Mouse (Mus musculus): ENCODE data around the gene Klhl26. TPM values are rescaled to one million over a fixed set of nuclear protein-coding genes. Genes with fewer than 3 reads are reported as not detected.

Klhl26 gene
- polyA plus RNA-seq, 1 experiment from 2014 or later: 18.7 TPM

DNA sequence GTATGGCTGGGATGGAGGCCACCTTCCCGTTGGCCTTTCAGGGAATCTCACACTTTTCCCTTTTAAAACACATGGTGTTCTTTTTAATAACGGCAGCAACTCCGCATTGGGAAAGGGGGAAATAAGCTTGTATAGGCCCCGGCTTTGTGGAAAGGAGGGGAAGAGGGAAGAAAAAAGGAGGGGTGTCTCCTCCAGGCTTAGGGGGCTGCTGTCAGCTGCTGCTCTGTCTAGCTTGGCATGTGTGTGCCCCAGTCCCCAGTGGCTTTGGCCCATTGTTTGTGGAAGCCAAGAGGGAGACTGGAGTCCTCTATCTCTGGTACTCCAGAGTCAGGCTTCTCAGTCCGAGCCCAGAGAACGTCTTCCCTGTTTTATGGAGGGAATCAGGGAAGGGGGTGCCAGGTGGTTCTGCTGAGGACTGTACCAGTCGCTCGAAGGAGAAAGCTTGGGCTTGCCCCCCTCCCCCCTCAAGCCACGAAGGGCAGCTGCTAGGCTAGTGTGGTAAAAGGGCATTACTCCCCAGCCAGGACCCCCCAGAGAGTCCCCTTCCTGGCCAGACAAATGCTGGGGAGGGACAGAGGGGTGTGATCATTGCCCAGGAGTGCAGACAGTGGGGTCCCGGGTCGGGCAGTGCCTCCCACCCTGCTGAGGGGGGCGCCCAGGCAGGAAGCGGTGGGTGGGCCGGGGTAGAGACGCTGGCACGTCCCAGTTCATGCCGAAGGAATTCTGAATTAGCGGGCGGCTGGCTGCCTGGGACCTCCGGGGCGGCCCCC lies 18.4 kb upstream of the Klhl26 start:
- no peak overlapping the region for H3K4me3 ChIP-seq (replicated peaks)
- no peak overlapping the region for H3K9ac ChIP-seq
- peaks cover 98% of the 10 kb centered on the region for H3K27me3 ChIP-seq (replicated peaks)
- 1% methylated on average over 21 of the region's 21 CpGs for WGBS
- no peak overlapping the region for H3K4me2 ChIP-seq (replicated peaks)
- H3K9me3 ChIP-seq: no peaks in the 10 kb centered on the region
- ATAC-seq: no peak
- no peaks in the 10 kb centered on the region for H3K36me3 ChIP-seq
- no peak overlapping the region for H3K27ac ChIP-seq
- H3K4me1 ChIP-seq (replicated peaks): peaks cover 36% of the 10 kb centered on the region

- Histone ChIP-seq H3K27me3 (replicated peaks) (peaks cover 98% of the 10 kb centered on the region), H3K9me3 (no peaks in the 10 kb centered on the region), H3K9ac (no peak overlapping the region), H3K4me2 (replicated peaks) (no peak overlapping the region), H3K4me1 (replicated peaks) (peaks cover 39% of the 10 kb centered on the region), H3K27ac (no peak overlapping the region), H3K36me3 (no peaks in the 10 kb centered on the region), H3K4me3 (replicated peaks) (no peak overlapping the region)
- ATAC-seq: no peak
- WGBS: 3% methylated on average over 28 of the region's 28 CpGs
Measured at GRCm38 (mm10) chr8:70494416-70494945, 17.7 kb upstream of the Klhl26 start.

DNA sequence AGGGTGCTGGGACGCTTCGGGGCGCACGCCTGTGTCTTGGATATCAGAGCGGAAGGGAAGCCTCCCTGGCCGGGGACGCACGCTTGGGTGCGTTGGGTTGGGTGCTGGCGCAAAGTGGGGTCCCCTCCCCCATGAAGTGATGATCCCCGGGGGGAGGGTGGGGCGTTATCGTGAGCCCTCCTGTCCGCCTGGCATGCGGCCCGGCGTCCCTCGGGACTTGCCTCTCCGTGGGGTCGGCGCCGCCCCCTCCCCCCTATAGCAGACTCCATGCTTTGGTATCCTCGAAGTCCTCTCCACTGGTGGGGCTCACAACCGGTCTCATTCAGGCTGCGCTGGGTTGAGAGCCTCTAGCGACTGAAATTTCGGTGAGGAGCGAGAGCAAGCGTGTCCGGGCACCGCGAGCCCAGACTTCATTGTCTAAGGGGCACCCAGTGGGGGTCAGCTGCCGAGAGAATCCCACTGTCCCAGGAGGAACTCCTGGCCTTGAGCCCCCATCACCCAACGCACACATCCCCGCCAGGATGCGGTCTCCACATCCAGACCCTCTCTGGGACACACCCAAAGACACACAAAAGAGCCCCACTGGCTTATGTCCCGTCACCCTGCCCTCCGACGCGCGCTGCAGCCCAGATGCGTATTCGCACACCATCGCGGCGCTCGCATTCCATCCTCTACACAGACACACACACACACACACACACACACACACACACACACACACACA lies 17.1 kb upstream of the Klhl26 start:
- Histone ChIP-seq H3K9me3 (no peaks in the 10 kb centered on the region), H3K4me3 (replicated peaks) (peak overlapping the region; percentile 41; the same call in 1 of the 2 replicates), H3K4me1 (replicated peaks) (peaks cover 45% of the 10 kb centered on the region), H3K27ac (no peak overlapping the region), H3K36me3 (no peaks in the 10 kb centered on the region), H3K9ac (no peak overlapping the region), H3K27me3 (replicated peaks) (peaks cover 98% of the 10 kb centered on the region), H3K4me2 (replicated peaks) (peak overlapping the region; percentile 84)
- no peak for ATAC-seq
- 1% methylated on average over 47 of the region's 47 CpGs for WGBS

- H3K36me3 ChIP-seq: no peaks in the 10 kb centered on the region
- peak within 1 kb of the TSS; percentile 84 for H3K4me2 ChIP-seq (replicated peaks)
- 0 out of 2 replicates have a peak, but pooled peaks have one; percentile 26 for ATAC-seq
- WGBS: under 1% methylated on average over 65 of the region's 93 CpGs
- no peak within 1 kb of the TSS for H3K27ac ChIP-seq
- H3K9me3 ChIP-seq: no peaks in the 10 kb centered on the region
- H3K9ac ChIP-seq: 0 out of 2 replicates have a peak within 1 kb of the TSS, but pooled peaks have one; percentile 10
- H3K4me3 ChIP-seq (replicated peaks): peak within 1 kb of the TSS; percentile 41
- H3K27me3 ChIP-seq (replicated peaks): peaks cover 99% of the 10 kb centered on the region
- H3K4me1 ChIP-seq (replicated peaks): peaks cover 54% of the 10 kb centered on the region
Measured at GRCm38 (mm10) chr8:70492664-70493640, 16.2 kb upstream of the Klhl26 start, which contains the start of gene Crlf1. Gene Crlf1 (plus strand): TSS chr8:70493158.

DNA sequence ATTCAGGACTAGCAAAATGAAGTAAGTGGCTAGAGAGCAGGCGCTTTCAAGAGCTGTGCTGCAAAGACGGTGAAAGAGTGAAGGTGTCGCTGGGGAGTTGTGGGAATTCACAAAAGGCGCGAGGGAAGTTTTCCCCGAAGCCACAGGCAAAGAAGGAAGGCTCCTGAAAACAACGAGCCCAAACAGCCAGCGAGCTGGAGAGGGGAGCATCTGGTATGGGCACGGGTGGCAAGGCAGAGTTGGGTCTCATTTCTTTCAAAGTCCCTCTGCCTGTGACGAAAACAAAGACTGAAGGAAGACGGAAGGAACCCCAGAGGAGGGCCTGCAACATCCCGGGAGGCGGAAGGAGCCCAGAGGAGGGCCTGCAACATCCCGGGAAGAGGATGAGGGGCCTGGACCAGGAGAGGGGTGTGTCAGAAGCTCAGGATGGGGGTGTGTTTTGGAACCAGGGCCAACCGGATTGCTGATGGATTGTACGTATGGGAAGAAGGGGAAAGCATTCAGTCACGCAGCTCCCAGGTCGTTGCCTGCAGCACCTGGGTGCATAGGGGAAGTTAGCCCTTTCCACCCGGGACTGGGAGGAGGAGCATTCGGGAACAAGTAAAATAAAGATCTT lies 14.2 kb upstream of the Klhl26 start:
- no peak for ATAC-seq
- no peak overlapping the region for H3K27ac ChIP-seq
- H3K4me1 ChIP-seq (replicated peaks): peaks cover 58% of the 10 kb centered on the region
- no peaks in the 10 kb centered on the region for H3K9me3 ChIP-seq
- H3K27me3 ChIP-seq (replicated peaks): peaks cover 97% of the 10 kb centered on the region
- H3K4me2 ChIP-seq (replicated peaks): no peak overlapping the region
- no peak overlapping the region for H3K9ac ChIP-seq
- H3K36me3 ChIP-seq: no peaks in the 10 kb centered on the region
- WGBS: 5% methylated on average over 20 of the region's 20 CpGs
- no peak overlapping the region for H3K4me3 ChIP-seq (replicated peaks)

GRCm38 (mm10) chr8:70490061-70490879 lies 13.5 kb upstream of the Klhl26 start:
- Histone ChIP-seq H3K9me3 (no peaks in the 10 kb centered on the region), H3K36me3 (no peaks in the 10 kb centered on the region), H3K27me3 (replicated peaks) (peaks cover 97% of the 10 kb centered on the region), H3K4me2 (replicated peaks) (no peak overlapping the region), H3K9ac (no peak overlapping the region), H3K27ac (no peak overlapping the region), H3K4me1 (replicated peaks) (peaks cover 53% of the 10 kb centered on the region), H3K4me3 (replicated peaks) (no peak overlapping the region)
- no peak for ATAC-seq
- WGBS: 17% methylated on average over 10 of the region's 10 CpGs

DNA sequence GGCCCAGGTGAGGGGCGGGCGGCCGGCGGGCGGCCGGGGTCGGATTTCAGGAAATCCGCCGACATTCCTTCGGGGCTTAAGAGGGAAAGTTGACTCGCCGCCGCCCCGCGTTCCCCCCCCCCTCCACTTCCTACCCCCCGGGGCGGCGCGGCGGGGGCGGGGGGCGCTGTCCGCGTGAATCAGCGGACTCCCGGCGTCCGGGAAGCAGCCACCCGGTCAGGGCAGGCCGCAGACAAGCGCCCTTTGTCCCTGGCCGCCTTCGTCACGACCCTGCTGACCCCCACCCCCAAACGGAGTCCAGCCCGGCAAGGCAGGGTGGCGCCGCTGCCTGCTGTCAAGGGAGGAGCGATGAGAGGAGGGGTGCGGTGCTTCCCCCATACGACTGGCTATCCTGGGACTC lies 12.8 kb upstream of the Klhl26 start:
- Histone ChIP-seq H3K4me3 (replicated peaks) (peak overlapping the region; percentile 30), H3K9ac (no peak overlapping the region), H3K36me3 (no peaks in the 10 kb centered on the region), H3K4me2 (replicated peaks) (peak overlapping the region; percentile 60), H3K27me3 (replicated peaks) (peaks cover 97% of the 10 kb centered on the region), H3K9me3 (no peaks in the 10 kb centered on the region), H3K4me1 (replicated peaks) (peaks cover 52% of the 10 kb centered on the region), H3K27ac (no peak overlapping the region)
- WGBS: 1% methylated on average over 30 of the region's 41 CpGs
- no peak for ATAC-seq

GRCm38 (mm10) chr8:70488931-70489470 lies 12.2 kb upstream of the Klhl26 start:
- Histone ChIP-seq H3K9ac (no peak overlapping the region), H3K4me1 (replicated peaks) (peaks cover 48% of the 10 kb centered on the region), H3K4me2 (replicated peaks) (peak overlapping the region; percentile 60), H3K9me3 (no peaks in the 10 kb centered on the region), H3K4me3 (replicated peaks) (peak overlapping the region; percentile 30), H3K27me3 (replicated peaks) (peaks cover 97% of the 10 kb centered on the region), H3K27ac (no peak overlapping the region), H3K36me3 (no peaks in the 10 kb centered on the region)
- no peak for ATAC-seq
- WGBS: 3% methylated on average over 14 of the region's 14 CpGs

DNA sequence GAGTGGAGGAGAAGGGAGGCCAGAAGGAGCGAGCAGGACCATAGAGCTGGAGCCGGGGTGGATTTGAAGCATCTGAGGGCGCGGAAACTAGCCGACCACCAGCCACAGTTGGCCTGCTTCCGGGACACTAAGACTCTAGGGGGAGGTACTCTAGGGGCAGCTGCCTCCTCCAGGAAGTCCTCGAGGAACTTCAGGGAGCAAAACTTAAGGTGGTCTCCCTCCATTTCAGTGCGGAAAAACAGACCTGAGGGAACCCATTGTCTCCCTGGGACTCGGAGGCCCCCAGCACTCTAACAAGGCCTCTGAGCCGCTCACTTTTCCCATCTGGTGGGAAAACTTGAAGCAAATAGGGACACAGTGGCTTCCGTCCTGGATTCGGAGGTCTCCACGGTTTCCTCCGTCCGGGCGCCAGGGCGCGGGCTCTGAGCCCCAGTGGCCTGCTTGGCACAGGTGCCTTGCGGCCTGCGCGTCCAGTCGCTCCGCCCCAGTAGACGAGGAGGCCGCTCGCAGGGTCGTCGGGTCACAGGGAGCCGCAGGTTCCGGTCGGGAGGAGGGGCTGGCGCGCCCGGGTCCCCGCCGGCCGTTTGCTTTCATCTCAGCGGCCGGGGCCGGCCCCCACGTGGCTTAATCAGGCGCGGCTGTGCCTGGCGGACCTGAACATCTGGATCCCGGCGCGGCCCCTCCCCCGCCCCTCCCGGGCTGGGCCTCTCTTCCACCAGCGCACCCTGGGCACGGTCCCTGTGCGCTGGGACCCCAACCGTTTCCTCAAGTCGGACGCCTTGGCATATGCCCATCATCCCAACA lies 11.4 kb upstream of the Klhl26 start:
- H3K27me3 ChIP-seq (replicated peaks): peaks cover 92% of the 10 kb centered on the region
- no peak overlapping the region for H3K27ac ChIP-seq
- peaks cover 41% of the 10 kb centered on the region for H3K4me1 ChIP-seq (replicated peaks)
- H3K4me3 ChIP-seq (replicated peaks): peak overlapping the region; percentile 21
- H3K36me3 ChIP-seq: no peaks in the 10 kb centered on the region
- peak overlapping the region; percentile 58 for H3K4me2 ChIP-seq (replicated peaks)
- WGBS: 6% methylated on average over 55 of the region's 55 CpGs
- H3K9me3 ChIP-seq: no peaks in the 10 kb centered on the region
- no peak overlapping the region for H3K9ac ChIP-seq
- ATAC-seq: peak; percentile 26; the same call in 1 of the 2 replicates

DNA sequence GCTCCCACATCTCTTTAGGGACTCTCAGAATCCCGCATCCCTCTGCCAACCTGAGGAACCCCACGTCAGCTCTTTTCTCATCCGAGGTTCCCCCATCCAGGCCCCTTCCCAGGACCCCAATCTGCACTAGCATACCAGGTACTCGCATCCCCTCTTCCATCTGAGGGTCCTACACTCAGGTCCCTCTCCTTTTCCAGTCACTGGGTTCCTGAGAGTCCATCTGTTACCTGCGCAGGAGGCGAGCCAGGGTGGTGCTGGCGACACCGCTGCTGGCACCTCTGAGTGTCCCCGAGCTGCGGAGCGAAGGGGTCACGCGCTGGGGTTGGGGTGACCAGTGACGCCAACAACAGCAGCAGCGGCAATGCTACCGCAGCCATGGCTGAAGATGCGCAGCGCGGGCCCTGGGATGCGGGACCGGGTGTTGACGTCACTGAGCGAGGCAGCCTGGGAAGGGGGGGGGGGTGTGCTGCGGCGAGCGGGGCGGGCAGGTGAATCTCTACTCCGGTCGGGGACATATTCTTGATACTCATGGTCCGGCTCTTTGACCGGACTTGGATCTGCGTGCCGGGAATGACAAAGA lies 10.3 kb upstream of the Klhl26 start, which contains the start of gene Tmem59l:
TSS of gene Tmem59l (minus strand) at position 418 of the 580 bp plus-strand sequence.
- peak within 1 kb of the TSS; percentile 58 for H3K4me2 ChIP-seq (replicated peaks)
- H3K4me1 ChIP-seq (replicated peaks): peaks cover 29% of the 10 kb centered on the region
- 6% methylated on average over 33 of the region's 33 CpGs for WGBS
- ATAC-seq: no peak
- H3K4me3 ChIP-seq (replicated peaks): peak within 1 kb of the TSS; percentile 21
- no peak within 1 kb of the TSS for H3K9ac ChIP-seq
- no peaks in the 10 kb centered on the region for H3K36me3 ChIP-seq
- no peak within 1 kb of the TSS for H3K27ac ChIP-seq
- no peaks in the 10 kb centered on the region for H3K9me3 ChIP-seq
- peaks cover 81% of the 10 kb centered on the region for H3K27me3 ChIP-seq (replicated peaks)

Measured in intestine, embryonic 15.5 days (tissue).